Mouse (Mus musculus): Measurements from ENCODE around the gene Pacs1.
A peak's percentile ranks its signal among the peaks of the same experiment; 100 is the strongest.
"Not testable (repeated sequence)": the region's sequence is repeated elsewhere in the genome, so short reads cannot be mapped to it uniquely, and the experiment has no call there.

Gene Pacs1

DNA sequence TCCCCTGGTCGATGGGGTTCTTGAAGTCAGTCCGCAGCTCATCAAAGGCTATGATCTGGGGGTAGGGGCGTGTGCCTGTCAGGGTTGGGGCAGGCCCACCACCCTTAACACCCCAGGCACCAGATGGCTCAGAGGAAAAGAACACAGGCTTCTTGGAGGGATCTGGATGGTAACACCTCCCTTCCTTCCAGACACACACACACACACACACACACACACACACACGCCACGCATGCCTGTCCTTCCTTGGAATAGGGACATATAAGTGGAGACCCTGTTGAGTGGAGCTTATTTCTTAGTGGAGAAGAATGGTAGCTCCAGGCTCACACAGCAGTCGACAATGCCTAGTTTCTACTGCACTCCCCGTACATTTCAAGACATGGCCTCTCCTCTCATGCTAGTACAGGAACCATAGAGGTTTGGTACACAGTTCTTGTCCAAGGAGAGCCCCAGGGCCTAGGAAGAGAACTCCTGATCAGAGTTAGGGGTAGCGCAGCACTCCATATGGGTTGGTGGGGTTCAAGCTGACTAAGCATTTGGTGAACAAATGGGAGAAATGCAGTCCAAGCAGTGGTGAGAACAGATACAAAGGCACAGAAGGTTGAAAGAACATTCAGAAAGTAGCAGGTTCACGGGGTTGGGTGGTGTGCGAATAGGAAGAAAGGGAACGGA is 178.0 kb downstream of the Pacs1 start:
- DNase-seq: no peak

DNA sequence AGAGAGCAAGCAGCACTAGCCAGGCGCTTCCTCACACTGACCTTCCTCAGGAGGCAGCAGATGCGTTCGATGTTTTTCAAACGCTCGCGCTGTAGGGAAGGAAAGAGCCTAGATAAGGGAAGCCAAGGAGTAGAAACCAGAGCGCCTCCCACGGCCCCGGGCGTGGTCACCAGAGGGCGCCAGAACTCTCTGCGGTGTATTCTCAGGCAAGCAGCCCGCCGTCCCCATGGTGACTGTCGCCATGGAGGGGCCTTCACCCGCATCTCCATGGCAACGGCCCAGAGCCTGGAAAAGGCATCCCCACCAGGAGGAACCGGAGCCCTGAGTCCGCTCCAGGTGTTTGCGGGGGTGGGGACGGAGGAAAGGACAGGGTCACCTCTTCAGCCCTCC is 178.7 kb downstream of the Pacs1 start:
- DNase-seq: peak; percentile 97

DNA sequence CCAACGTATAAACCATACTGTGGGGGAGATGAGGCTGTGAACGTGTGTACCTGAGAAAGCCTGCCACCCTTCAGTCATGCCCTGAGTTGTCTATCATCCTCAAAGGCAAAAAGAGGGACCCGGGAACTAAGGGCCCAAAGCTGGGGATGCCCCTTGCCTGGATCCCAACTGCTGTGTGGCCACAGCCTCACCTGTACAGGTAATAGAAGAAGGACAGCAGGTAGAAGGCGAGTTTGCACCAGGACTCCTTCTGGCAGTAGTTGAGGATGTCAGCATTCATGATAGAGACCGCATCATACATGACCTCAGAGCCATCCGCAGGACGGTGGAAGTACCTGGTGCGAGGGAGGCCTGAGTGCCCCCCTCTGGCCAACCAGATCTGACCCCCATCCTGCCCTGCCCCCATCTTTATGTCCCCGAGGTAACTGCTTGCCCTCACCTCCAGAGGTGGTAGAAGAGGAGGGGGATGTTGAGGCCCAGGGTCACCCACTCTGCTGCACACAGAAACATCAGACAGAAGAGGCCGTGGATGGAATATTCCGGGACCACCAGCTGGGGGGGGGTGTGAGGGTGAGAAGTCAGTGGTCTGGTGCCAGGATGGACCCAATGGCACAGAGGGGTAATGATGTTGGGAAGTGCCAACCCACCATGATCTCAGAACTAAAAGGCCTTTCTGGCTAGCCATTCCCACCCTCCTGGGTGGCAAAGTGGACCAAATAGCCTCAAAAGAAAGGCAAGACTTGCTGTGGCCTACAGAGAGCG is 179.3 kb downstream of the Pacs1 start:
- no peak for DNase-seq

DNA sequence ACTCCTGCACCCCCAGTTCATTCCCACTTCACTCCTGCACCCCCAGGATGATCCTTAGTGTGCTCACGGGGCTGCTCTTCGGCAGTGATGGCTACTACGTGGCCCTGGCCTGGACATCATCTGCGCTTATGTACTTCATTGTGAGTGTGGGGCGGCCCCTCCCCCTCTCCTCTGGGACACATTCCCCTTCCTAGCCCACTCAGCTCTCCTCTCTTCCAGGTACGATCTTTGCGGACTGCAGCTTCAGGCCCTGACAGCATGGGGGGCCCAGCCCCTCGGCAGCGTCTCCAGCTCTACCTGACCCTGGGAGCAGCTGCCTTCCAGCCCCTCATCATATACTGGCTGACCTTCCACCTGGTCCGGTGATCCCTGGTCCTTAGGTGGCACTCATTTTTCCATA is 180.8 kb downstream of the Pacs1 start:
- DNase-seq: no peak

DNA sequence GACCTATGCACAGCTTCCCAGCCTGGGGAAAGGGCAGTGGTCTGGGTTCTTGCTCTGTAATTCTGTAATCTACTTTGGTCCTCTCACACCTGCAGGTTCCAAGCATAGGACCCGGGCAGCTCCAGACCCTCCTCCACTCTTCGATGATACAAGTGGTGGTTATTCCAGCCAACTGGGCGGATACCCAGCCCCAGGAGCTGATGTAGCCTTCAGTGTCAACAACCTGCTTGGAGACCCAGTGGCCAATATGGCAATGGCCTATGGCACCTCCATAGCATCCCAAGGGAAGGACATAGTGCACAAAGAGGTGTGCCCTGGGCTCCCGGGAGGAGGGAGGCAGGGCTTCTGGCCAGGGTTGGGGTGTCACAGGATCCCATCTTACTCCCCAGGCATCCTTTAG is 183.6 kb downstream of the Pacs1 start:
- no peak for DNase-seq

DNA sequence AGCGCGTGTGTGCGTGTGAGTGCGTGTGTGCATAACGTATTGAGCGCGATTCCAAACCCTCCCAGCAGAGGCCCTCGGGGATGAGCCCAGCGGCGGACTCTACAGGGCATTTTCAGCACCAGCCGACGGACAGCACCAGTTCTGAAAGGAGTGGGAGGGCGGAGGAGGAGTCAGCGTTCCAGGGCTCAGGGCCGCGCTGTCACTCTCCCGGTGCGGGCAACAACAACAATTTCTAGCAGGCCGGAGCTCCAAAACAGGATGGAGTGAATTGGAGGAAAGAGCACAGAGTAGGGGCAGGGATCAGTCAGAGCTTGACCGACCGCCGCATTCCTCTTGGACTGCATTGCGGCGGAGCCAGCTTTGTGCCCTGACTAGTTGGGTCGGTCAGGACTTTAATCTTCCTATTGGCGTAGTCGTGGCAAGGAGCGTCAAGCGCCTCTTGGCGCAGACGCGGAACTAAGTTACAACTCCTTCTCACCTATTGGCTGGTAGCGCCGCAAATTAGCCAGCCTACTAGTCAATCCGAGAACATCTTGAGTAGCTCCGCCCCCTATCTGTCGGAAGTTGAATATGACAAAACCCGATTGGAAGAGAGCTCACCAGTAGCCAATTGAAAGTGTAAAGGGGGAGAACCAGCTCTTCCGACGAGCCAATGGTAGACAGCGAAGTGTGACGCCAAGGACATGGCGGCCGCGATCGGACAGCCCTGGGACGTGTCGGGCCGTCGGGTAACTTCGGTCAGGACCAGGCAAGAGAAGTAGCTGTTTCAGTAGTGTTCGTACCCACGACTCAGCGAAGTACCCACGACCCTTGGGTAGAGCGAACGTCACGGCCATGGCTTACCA is 184.8 kb downstream of the Pacs1 start, which contains the start of gene Yif1a:
Gene Yif1a, plus strand, starts transcription at position 655 of the 845 bp plus-strand sequence.
- DNase-seq: peak; percentile 92

DNA sequence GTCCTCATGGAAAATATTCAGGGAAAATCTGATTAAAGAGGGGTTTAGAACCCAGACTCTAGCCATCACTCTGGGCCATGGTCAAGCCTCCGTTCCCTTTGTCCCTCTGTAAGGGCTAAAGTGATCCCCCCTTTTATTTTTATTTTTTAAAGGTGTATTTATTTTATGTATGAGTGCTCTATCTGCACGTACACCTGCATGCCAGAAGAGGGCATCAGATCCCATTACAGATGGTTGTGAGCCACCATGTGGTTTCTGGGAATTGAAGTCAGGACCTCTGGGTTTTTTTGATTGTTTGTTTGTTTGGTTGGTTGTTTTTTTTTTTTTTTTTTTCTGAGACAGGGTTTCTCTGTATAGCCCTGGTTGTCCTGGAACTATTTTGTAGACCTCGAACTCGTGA is 186.4 kb downstream of the Pacs1 start:
- not testable (repeated sequence) for DNase-seq

DNA sequence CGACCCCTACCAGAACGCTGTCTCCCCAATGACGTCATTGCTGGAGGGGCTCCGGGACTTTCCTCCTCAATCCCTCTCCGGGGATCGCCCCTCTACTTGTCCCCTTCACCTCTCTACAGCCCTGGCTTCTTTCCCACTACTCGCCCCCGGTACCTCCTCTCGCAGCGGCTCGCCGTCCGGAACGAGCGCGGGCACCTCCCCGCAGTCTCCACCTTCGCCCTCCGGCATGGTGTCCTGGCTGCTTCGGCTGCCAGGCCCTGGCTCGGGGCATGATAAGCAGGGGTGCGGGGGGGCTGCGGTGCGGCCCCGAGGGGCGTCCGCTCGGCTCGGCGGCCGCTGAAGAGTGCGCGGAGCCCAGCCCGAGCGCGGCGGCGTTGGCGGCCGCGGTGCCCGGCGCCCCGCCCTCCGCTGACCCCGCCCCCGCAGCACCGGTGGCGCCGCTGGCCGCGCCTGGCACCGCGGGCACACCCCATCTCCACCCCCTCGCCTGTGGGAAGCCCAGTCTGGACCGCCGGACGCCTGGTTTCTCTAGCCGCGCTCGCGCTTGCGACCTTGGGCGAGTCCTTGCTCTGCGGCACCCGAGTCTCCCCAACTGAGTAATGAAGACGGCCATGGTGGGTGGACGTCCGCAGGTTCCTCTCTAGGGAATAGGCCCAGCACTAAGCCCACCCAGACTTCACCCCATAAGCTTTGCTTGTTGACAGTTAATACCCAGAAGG is 187.6 kb downstream of the Pacs1 start, which contains the start of gene Tmem151a:
Gene Tmem151a, minus strand, starts transcription at position 387 of the 719 bp plus-strand sequence.
- peak; percentile 69 for DNase-seq

DNA sequence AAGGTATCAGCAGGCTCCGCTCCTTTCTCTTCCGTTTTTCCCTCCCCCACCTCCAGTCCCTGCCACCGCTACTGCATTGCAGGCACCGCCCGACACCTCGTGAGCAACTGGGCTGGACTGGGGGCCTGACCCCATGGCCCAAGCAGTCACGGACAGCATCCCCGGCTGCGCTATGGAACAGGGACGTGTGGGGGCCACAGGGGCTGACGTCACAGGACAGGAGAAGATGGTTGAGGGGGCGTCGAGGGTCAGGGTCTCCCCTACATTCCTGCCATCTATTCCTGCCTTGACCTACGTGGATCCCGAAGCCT is 188.1 kb downstream of the Pacs1 start:
- DNase-seq: no peak

DNA sequence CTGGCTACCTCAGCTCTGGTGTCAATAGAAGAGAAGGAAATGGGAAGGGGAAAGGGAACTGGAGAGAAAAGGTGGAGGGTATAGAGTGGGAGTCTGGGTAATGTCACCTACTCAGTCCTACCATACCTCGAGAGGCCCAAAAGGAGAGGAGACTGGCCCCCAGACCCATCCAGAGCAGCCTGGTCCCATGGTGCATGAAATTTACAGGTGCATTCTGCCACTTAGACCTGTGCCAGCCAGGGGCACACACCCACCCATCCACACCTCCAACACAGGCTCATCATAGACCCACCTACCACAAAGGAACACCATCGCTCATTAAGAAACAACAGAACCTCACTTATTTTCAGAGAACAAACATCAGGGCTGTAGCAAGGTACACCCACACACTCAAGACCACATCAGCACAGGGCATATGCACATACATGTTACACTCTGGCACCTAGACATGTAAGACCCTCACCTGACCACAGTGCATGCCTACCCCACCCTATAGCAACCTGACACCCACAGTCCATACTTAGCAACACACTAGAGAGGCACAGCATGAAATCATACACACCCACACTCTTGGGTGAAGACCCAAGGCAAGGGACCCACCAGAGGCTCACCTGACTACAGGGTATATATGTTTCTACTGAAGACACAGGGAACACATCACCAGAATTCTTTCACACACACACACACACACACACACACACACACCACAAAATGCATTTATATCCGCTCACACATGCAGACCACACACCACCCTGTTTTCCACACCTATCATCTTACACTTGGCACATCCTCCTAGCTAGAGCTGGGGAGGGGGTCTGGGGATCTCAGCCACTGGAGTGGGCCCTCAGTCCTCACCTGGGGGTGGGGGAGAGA is 188.7 kb downstream of the Pacs1 start:
- no peak for DNase-seq
